Mouse (Mus musculus): ENCODE measurements around the gene Fam228a. TPM values are rescaled to one million over a fixed set of nuclear protein-coding genes. Genes with fewer than 3 reads are reported as not detected.

Fam228a gene
- polyA plus RNA-seq, 1 experiment = not detected

DNA sequence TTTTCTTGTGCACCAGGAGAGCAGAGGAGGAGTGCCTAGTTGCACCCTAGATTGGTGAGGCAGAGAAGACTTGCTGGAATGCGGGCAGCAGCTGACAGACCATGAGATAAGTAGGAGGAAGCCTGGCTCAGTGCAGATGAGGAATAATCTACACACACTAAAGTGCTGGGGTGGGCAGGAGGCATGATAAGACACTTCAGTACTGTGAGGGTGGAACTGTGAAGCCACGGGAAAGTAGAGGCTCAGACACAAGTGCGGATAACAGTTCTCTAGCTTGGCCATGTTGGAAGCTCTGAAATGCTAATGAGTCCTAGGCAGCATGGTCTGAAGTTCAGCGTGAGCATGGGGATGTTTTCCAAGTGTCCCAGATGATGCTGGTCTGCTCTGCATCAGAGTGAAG, 58.3 kb downstream of the Fam228a start:
- Histone ChIP-seq H3K4me1 (ENCODE audit: control insufficient read depth, insufficient read depth, low read length) (peaks cover 4% of the 10 kb centered on the region), H3K4me3 (ENCODE audit: insufficient read depth, low read depth, low read length) (no peak overlapping the region), H3K27ac (ENCODE audit: insufficient read depth, low read depth, low read length) (peak overlapping the region; percentile 7; the same call in 1 of the 2 replicates)
- TF ChIP-seq POLR2A (IDR thresholded peaks at IDR 0.05; ENCODE audit: insufficient read depth, low read depth, low read length) = no peak
- no peak for TF ChIP-seq CTCF (IDR thresholded peaks at IDR 0.05; ENCODE audit: insufficient read depth, low read depth, low read length)
- 33% methylated on average over 4 of the region's 4 CpGs for WGBS

DNA sequence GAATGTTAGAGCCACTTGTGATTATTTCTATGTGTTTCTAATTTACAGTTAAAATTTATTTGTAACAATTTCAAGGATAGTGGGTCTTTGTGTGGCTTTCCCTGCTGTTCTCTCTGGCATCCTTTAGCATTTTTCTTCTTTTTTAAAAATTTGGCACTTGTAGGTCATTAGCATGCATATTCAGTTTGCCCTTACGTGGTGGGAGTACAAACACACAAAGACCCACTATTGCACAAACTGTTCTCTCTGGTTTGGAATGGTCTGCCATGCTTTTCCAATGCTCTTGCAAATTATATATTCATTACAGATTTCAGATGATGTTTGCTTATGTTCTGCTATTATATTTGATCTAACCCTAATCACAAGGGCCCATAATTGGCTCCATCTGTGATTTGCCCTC, 61.9 kb downstream of the Fam228a start:
- peak overlapping the region; percentile 31; the same call in 1 of the 2 replicates for H3K27ac ChIP-seq (ENCODE audit: insufficient read depth, low read depth, low read length)
- WGBS = 56% methylated on average over 1 of the region's 1 CpGs
- H3K4me3 ChIP-seq (ENCODE audit: insufficient read depth, low read depth, low read length) = no peak overlapping the region
- peaks cover 4% of the 10 kb centered on the region for H3K4me1 ChIP-seq (ENCODE audit: control insufficient read depth, insufficient read depth, low read length)
- TF ChIP-seq CTCF (IDR thresholded peaks at IDR 0.05; ENCODE audit: insufficient read depth, low read depth, low read length) = no peak
- TF ChIP-seq POLR2A (IDR thresholded peaks at IDR 0.05; ENCODE audit: insufficient read depth, low read depth, low read length) = no peak

DNA sequence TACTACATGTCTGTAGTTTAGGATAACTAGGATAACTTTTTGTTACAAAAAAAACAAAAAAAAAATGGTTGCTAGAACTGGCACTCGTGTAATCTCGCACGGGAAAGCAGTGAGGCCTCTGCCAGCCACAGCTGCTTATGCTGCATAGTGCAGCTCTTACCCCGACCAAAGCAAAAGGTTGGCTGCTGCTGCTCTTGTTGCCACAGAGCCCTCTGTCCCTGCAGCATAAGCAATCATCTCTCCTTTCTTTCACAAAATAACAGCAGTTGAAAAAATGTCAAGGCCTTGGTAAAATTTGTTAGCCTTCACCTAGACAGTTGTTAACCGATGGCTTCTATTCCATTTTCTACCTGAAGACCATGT, 72.6 kb downstream of the Fam228a start:
- H3K27ac ChIP-seq (ENCODE audit: insufficient read depth, low read depth, low read length) = no peak overlapping the region
- no peaks in the 10 kb centered on the region for H3K4me1 ChIP-seq (ENCODE audit: control insufficient read depth, insufficient read depth, low read length)
- no peak overlapping the region for H3K4me3 ChIP-seq (ENCODE audit: insufficient read depth, low read depth, low read length)
- 45% methylated on average over 5 of the region's 5 CpGs for WGBS
- TF ChIP-seq CTCF (IDR thresholded peaks at IDR 0.05; ENCODE audit: insufficient read depth, low read depth, low read length) = no peak
- TF ChIP-seq POLR2A (IDR thresholded peaks at IDR 0.05; ENCODE audit: insufficient read depth, low read depth, low read length) = no peak

DNA sequence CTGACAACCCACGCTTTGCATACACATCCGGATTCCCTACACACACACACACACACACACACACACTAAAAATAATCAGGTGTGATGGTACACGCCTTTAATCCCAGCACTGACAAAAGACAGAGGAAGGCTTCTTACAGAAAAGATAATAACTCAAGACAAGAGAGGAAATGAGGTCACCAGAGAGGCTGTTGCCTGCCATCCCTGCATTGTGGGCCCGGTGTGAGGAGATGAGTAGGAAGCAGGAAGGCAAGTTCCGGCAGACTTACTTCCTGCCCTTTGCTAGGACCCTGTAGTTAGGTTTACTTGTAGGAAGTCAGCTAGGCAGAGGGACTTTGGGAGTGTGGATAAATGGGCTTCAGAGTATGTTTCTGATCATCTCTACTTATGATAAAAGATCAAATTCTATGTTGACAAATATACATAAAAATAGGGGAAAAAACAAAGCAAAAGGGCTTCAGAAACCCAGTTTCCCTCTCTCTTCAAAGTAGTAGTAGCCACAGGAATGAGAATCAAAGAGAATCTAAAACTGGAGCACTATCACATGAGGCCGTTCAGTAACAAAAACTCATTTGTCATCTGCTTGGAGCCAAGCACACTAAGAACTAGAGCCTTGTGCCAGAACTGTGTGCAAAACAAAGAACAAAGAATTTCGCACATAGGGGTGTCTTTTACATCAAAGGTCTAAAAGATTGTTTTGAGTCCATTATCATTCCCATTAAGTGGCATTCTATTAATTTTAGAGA, 73.1 kb downstream of the Fam228a start:
- 63% methylated on average over 7 of the region's 7 CpGs for WGBS
- peak overlapping the region; percentile 86 for H3K27ac ChIP-seq (ENCODE audit: insufficient read depth, low read depth, low read length)
- no peak for TF ChIP-seq POLR2A (IDR thresholded peaks at IDR 0.05; ENCODE audit: insufficient read depth, low read depth, low read length)
- TF ChIP-seq CTCF (IDR thresholded peaks at IDR 0.05; ENCODE audit: insufficient read depth, low read depth, low read length) = no peak

More for the DNA sequence above, 73.1 kb downstream of the Fam228a start:
- H3K4me3 ChIP-seq (ENCODE audit: insufficient read depth, low read depth, low read length) = no peak overlapping the region
- H3K4me1 ChIP-seq (ENCODE audit: control insufficient read depth, insufficient read depth, low read length) = no peaks in the 10 kb centered on the region

Other genes with a start within 250 kb of the Fam228a start
- not detected in 2 replicates for gene Itsn2, start 145.8 kb downstream of the Fam228a start, polyA plus RNA-seq (2012; ENCODE audit: insufficient read depth, insufficient read length, low replicate concordance, missing spikeins)
- not detected in 2 replicates for gene Gm3625, start 145.5 kb downstream of the Fam228a start, polyA plus RNA-seq (2012; ENCODE audit: insufficient read depth, insufficient read length, low replicate concordance, missing spikeins)
- not detected in 2 replicates for gene Pfn4, start 30.6 kb upstream of the Fam228a start, polyA plus RNA-seq (2012; ENCODE audit: insufficient read depth, insufficient read length, low replicate concordance, missing spikeins)
- gene Fam228b, start 30.8 kb upstream of the Fam228a start, polyA plus RNA-seq (2012; ENCODE audit: insufficient read depth, insufficient read length, low replicate concordance, missing spikeins) = not detected in 2 replicates
- not detected in 2 replicates for gene Sf3b6, start 79.1 kb upstream of the Fam228a start, polyA plus RNA-seq (2012; ENCODE audit: insufficient read depth, insufficient read length, low replicate concordance, missing spikeins)
- gene Fkbp1b, start 103.2 kb upstream of the Fam228a start, polyA plus RNA-seq (2012; ENCODE audit: insufficient read depth, insufficient read length, low replicate concordance, missing spikeins) = not detected in 2 replicates
- gene Wdcp, start 104.9 kb upstream of the Fam228a start, polyA plus RNA-seq (2012; ENCODE audit: insufficient read depth, insufficient read length, low replicate concordance, missing spikeins) = not detected in 2 replicates
- gene Mfsd2b, start 135.9 kb upstream of the Fam228a start, polyA plus RNA-seq (2012; ENCODE audit: insufficient read depth, insufficient read length, low replicate concordance, missing spikeins) = not detected in 2 replicates
- not detected in 2 replicates for gene Ubxn2a, start 169.3 kb upstream of the Fam228a start, polyA plus RNA-seq (2012; ENCODE audit: insufficient read depth, insufficient read length, low replicate concordance, missing spikeins)
- not detected in 2 replicates for gene Atad2b, start 178.9 kb upstream of the Fam228a start, polyA plus RNA-seq (2012; ENCODE audit: insufficient read depth, insufficient read length, low replicate concordance, missing spikeins)

Data from olfactory bulb, adult 2 months (tissue).